Mouse (Mus musculus) heart, postnatal 0 days (tissue): ENCODE measurements at regions not wholly inside any gene's neighbourhood (a gene's known extent, or its start where the extent isn't known, plus 50 kb on each side); places are given as distances from the start of the nearest gene placed in this dataset.
A peak's percentile ranks its signal among the peaks of the same experiment; 100 is the strongest.

Experiments
- ATAC-seq: fragments of 200-750 bp; cut with Nextera tagmentation; 2 replicates; pipeline ENCODE4 v1.8.0; 2017; ENCODE audit warnings: low read depth, moderate number of reproducible peaks, moderate library complexity; ENCODE audit not compliant: insufficient read depth
- DNase-seq: peaks from one replicate; pipeline ENCODE4 v3.0.0-alpha.2; 2016; ENCODE audit warnings: low spot score
- H3K27ac ChIP-seq: fragments of 300-500 bp; sonication (generic); 2 replicates; pipeline ENCODE4 v1.5.1; 2014; ENCODE audit warnings: low read depth, mild to moderate bottlenecking
- H3K27me3 ChIP-seq: fragments of 300-500 bp; sonication (generic); 2 replicates; pipeline ENCODE4 v1.6.1; 2014; ENCODE audit warnings: low read length, mixed read lengths; ENCODE audit not compliant: control insufficient read depth, insufficient read depth
- H3K36me3 ChIP-seq: fragments of 300-500 bp; sonication (generic); replicated peaks from 2 replicates; pipeline ENCODE4 v1.6.1; 2014; ENCODE audit warnings: low read length, mixed read lengths; ENCODE audit not compliant: control insufficient read depth, insufficient read depth
- H3K4me1 ChIP-seq: fragments of 300-500 bp; sonication (generic); 2 replicates; pipeline ENCODE4 v1.6.1; 2014; ENCODE audit warnings: antibody characterized with exemption; ENCODE audit not compliant: control insufficient read depth, insufficient read depth
- H3K4me2 ChIP-seq: fragments of 300-500 bp; sonication (generic); 2 replicates; pipeline ENCODE4 v1.6.1; 2014; ENCODE audit warnings: low read depth, mild to moderate bottlenecking, low read length, moderate library complexity
- H3K4me3 ChIP-seq: fragments of 300-500 bp; sonication (generic); 2 replicates; pipeline ENCODE4 v1.5.1; 2014; ENCODE audit warnings: low read depth, low read length
- H3K9ac ChIP-seq: fragments of 300-500 bp; sonication (generic); replicated peaks from 2 replicates; pipeline ENCODE4 v1.6.1; 2014; ENCODE audit warnings: low read depth, low read length, mixed read lengths
- H3K9me3 ChIP-seq: fragments of 300-500 bp; sonication (generic); replicated peaks from 2 replicates; pipeline ENCODE4 v1.6.1; 2016; ENCODE audit warnings: low read length; ENCODE audit not compliant: control insufficient read depth
- CTCF ChIP-seq: IDR thresholded peaks from 2 replicates; pipeline ENCODE4 v1.5.1; 2016; ENCODE audit warnings: antibody characterized with exemption, control low read depth, low read depth
- EP300 ChIP-seq: IDR thresholded peaks from 2 replicates; pipeline ENCODE4 v1.6.1; 2016; ENCODE audit warnings: antibody characterized with exemption, low read depth
- WGBS: fragments of 180-500 bp; shearing (Covaris S2); extraction: QIAGEN DNeasy Blood & Tissue Kit; methylation state at CpG from one replicate; pipeline ENCODE4 v1.1.7; 2014; 5-methylcytosine and 5-hydroxymethylcytosine counted together

DNA sequence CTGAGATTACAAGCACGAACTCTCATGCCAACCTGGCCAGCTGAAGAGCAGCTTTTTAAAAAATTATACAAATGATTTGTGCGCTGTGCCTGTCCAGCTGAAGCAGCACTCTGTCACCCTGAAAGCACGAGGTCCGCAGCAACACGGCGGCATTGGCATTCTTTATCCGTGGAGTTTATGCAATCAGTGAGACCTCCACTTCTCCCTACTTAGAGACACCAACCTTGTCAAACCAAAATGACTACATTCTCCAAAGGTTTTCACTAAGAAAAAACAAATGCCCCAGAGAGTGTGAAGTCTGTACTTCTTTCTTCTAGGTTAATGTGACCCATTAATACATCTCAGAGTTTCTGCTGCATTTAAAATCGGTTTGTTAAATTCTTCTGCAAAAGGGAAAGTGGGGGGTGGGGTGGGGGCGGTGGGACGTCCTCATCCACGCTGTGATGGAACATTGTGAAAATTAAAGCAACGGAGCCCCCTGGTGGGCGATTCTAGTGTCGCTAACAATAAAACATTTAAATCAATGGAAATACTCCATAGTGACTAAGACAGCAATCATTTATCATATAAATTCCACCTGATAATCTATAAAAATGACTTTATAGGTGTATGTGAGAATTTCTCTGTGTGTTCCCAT, 524.2 kb upstream of the Gpc5 start:
- Histone ChIP-seq H3K27me3 (no peaks in the 10 kb centered on the region), H3K4me1 (no peaks in the 10 kb centered on the region), H3K4me3 (no peak overlapping the region), H3K27ac (no peak overlapping the region), H3K9ac (no peak overlapping the region), H3K9me3 (no peaks in the 10 kb centered on the region), H3K36me3 (no peaks in the 10 kb centered on the region), H3K4me2 (peak overlapping the region; percentile 48; the same call in 1 of the 2 replicates)
- DNase-seq (peak; percentile 9), ATAC-seq (no peak)
- 18% methylated on average over 14 of the region's 14 CpGs for WGBS
- TF ChIP-seq CTCF, result peak; percentile 32; the same call in 1 of the 2 replicates
- no peak for TF ChIP-seq EP300

GRCm38 (mm10) chr14:114587367-114588064, 504.5 kb upstream of the Gpc5 start:
- H3K9ac ChIP-seq, result no peak overlapping the region
- H3K9me3 ChIP-seq, result no peaks in the 10 kb centered on the region
- 41% methylated on average over 4 of the region's 4 CpGs for WGBS
- TF ChIP-seq EP300 (no peak), CTCF (no peak)
- H3K27me3 ChIP-seq, result no peaks in the 10 kb centered on the region
- H3K4me1 ChIP-seq, result no peaks in the 10 kb centered on the region
- ATAC-seq (no peak), DNase-seq (no peak)
- no peaks in the 10 kb centered on the region for H3K36me3 ChIP-seq
- no peak overlapping the region for H3K4me3 ChIP-seq
- H3K27ac ChIP-seq, result no peak overlapping the region
- H3K4me2 ChIP-seq, result no peak overlapping the region

GRCm38 (mm10) chr14:114609296-114609695, 482.7 kb upstream of the Gpc5 start:
- Histone ChIP-seq H3K36me3 (no peaks in the 10 kb centered on the region), H3K9ac (no peak overlapping the region), H3K27ac (no peak overlapping the region), H3K4me2 (no peak overlapping the region), H3K9me3 (no peaks in the 10 kb centered on the region), H3K4me1 (no peaks in the 10 kb centered on the region), H3K27me3 (no peaks in the 10 kb centered on the region), H3K4me3 (no peak overlapping the region)
- DNase-seq (no peak), ATAC-seq (no peak)
- 69% methylated on average over 4 of the region's 4 CpGs for WGBS
- TF ChIP-seq CTCF, result no peak
- TF ChIP-seq EP300, result no peak

GRCm38 (mm10) chr14:114612400-114612799, 479.6 kb upstream of the Gpc5 start:
- no peak overlapping the region for H3K4me2 ChIP-seq
- no peaks in the 10 kb centered on the region for H3K4me1 ChIP-seq
- H3K9me3 ChIP-seq, result no peaks in the 10 kb centered on the region
- no peak for TF ChIP-seq CTCF
- TF ChIP-seq EP300, result no peak
- DNase-seq (no peak), ATAC-seq (no peak)
- no peak overlapping the region for H3K27ac ChIP-seq
- H3K9ac ChIP-seq, result no peak overlapping the region
- no peaks in the 10 kb centered on the region for H3K36me3 ChIP-seq
- WGBS, result 13% methylated on average over 1 of the region's 1 CpGs
- H3K27me3 ChIP-seq, result no peaks in the 10 kb centered on the region
- no peak overlapping the region for H3K4me3 ChIP-seq

- no peak for DNase-seq
- H3K27me3 ChIP-seq, result no peaks in the 10 kb centered on the region
- no peak overlapping the region for H3K4me3 ChIP-seq
- no peak for ATAC-seq
- no peak overlapping the region for H3K4me2 ChIP-seq
- no peaks in the 10 kb centered on the region for H3K4me1 ChIP-seq
- 66% methylated on average over 1 of the region's 1 CpGs for WGBS
- no peaks in the 10 kb centered on the region for H3K9me3 ChIP-seq
- H3K9ac ChIP-seq, result no peak overlapping the region
- no peaks in the 10 kb centered on the region for H3K36me3 ChIP-seq
- TF ChIP-seq CTCF (no peak), EP300 (no peak)
- no peak overlapping the region for H3K27ac ChIP-seq
Observed at GRCm38 (mm10) chr14:114656636-114657035, 435.4 kb upstream of the Gpc5 start.

GRCm38 (mm10) chr14:114662028-114662427, 430.0 kb upstream of the Gpc5 start:
- H3K36me3 ChIP-seq, result no peaks in the 10 kb centered on the region
- no peak overlapping the region for H3K4me2 ChIP-seq
- H3K27me3 ChIP-seq, result no peaks in the 10 kb centered on the region
- no peak for ATAC-seq
- TF ChIP-seq EP300 (no peak), CTCF (no peak)
- H3K4me1 ChIP-seq, result no peaks in the 10 kb centered on the region
- H3K27ac ChIP-seq, result no peak overlapping the region
- no peak for DNase-seq
- H3K4me3 ChIP-seq, result no peak overlapping the region
- WGBS, result 61% methylated on average over 2 of the region's 2 CpGs
- H3K9ac ChIP-seq, result no peak overlapping the region
- H3K9me3 ChIP-seq, result no peaks in the 10 kb centered on the region
